Mouse (Mus musculus) midbrain, postnatal 0 days (tissue): ENCODE data around the gene Gm648. TPM values are rescaled to one million over a fixed set of nuclear protein-coding genes. Genes with fewer than 3 reads are reported as not detected.
A peak's percentile ranks its signal among the peaks of the same experiment; 100 is the strongest.
"Not testable (repeated sequence)": the region's sequence is repeated elsewhere in the genome, so short reads cannot be mapped to it uniquely, and the experiment has no call there.

Experiments used
- ATAC-seq: fragments of 200-750 bp; cut with Nextera tagmentation; 2 replicates; pipeline ENCODE4 v1.8.0; 2017; ENCODE audit warnings: moderate number of reproducible peaks, mild to moderate bottlenecking, moderate TSS enrichment, moderate library complexity; ENCODE audit not compliant: low FRiP score
- DNase-seq: peaks from one replicate; pipeline ENCODE4 v3.0.0-alpha.2; 2015; ENCODE audit warnings: low spot score
- H3K27ac ChIP-seq: fragments of 300-500 bp; sonication (generic); 2 replicates; pipeline ENCODE4 v1.5.1; 2014; ENCODE audit warnings: low read depth, mild to moderate bottlenecking, low read length, mixed read lengths
- H3K27me3 ChIP-seq: fragments of 300-500 bp; sonication (generic); 2 replicates; pipeline ENCODE4 v1.6.1; 2014; ENCODE audit warnings: low read length, control low read depth, mixed read lengths; ENCODE audit not compliant: insufficient read depth
- H3K36me3 ChIP-seq: fragments of 300-500 bp; sonication (generic); 2 replicates; pipeline ENCODE4 v1.6.1; 2014; ENCODE audit warnings: low read length, control low read depth, mixed read lengths; ENCODE audit not compliant: insufficient read depth
- H3K4me1 ChIP-seq: fragments of 300-500 bp; sonication (generic); 2 replicates; pipeline ENCODE4 v1.6.1; 2014; ENCODE audit warnings: mild to moderate bottlenecking, control low read depth, antibody characterized with exemption, low read length, mixed read lengths; ENCODE audit not compliant: insufficient read depth
- H3K4me2 ChIP-seq: fragments of 300-500 bp; sonication (generic); 2 replicates; pipeline ENCODE4 v1.6.1; 2014; ENCODE audit warnings: low read depth, mild to moderate bottlenecking, low read length, mixed read lengths; ENCODE audit not compliant: poor library complexity, severe bottlenecking
- H3K4me3 ChIP-seq: fragments of 300-500 bp; sonication (generic); 2 replicates; pipeline ENCODE4 v1.5.1; 2014; ENCODE audit warnings: low read depth, mild to moderate bottlenecking, low read length, moderate library complexity
- H3K9ac ChIP-seq: fragments of 300-500 bp; sonication (generic); replicated peaks from 2 replicates; pipeline ENCODE4 v1.6.1; 2014; ENCODE audit warnings: mild to moderate bottlenecking, low read length, moderate library complexity, mixed read lengths; ENCODE audit not compliant: poor library complexity, severe bottlenecking
- H3K9me3 ChIP-seq: fragments of 300-500 bp; sonication (generic); 2 replicates; pipeline ENCODE4 v1.6.1; 2016; ENCODE audit warnings: low read length, control low read depth
- CTCF ChIP-seq: IDR thresholded peaks from 2 replicates; pipeline ENCODE4 v1.5.1; 2016; ENCODE audit warnings: antibody characterized with exemption, mild to moderate bottlenecking
- WGBS: fragments of 180-500 bp; shearing (Covaris S2); extraction: QIAGEN DNeasy Blood & Tissue Kit; methylation state at CpG from one replicate; pipeline ENCODE4 v1.1.7; 2014; 5-methylcytosine and 5-hydroxymethylcytosine counted together
- microRNA-seq: library from miRNA; unstranded; fragments of <30 nt; microRNA quantifications from one replicate; pipeline ENCODE4, GENCODE M21; 2016; ENCODE audit warnings: borderline number of aligned reads
- polyA plus RNA-seq: library from polyadenylated mRNA; unstranded; fragments of >200 nt; fragmentation: Nextera tagmentation; extraction: Ambion mirVana; gene quantifications from 2 replicates; pipeline ENCODE4 v1.2.1, GENCODE M21; 2015
- total RNA-seq: library from RNA; depleted of rRNA; stranded (reverse); fragments of >200 nt; gene quantifications from 2 replicates; pipeline ENCODE4 v1.2.3, GENCODE M21; 2014; rRNA removed

Gm648 gene
- total and polyA plus RNA-seq, 2 experiments from 2014 or later = 0.15 TPM; not detected in 1

DNA sequence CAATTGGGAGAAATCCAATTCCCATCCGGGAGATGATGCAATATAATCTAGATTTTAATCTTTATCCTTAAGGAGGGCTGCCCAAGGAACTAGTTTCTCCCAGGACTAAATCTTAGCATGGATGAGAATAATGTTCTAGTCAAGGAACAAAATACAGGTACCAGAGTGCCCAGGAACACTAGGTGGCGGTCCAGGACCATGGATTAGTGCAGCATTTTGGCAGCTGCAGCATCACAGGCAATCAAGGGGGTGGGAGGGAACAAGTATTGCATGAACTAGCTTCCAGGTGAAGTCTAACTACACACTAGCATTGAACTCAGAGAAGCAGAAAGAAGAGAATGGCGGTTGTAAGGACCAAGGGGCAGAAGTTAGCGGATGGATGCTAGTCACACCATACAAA, 12.2 kb downstream of the Gm648 start:
- Histone ChIP-seq H3K4me3 (no peak overlapping the region), H3K9ac (no peak overlapping the region), H3K4me2 (no peak overlapping the region), H3K9me3 (no peaks in the 10 kb centered on the region), H3K4me1 (no peaks in the 10 kb centered on the region), H3K36me3 (no peaks in the 10 kb centered on the region), H3K27me3 (no peaks in the 10 kb centered on the region), H3K27ac (no peak overlapping the region)
- peak; percentile 75 for TF ChIP-seq CTCF
- WGBS = 59% methylated on average over 4 of the region's 4 CpGs
- ATAC-seq = 0 out of 2 replicates have a peak, but pooled peaks have one; percentile 52
- DNase-seq = peak; percentile 62

DNA sequence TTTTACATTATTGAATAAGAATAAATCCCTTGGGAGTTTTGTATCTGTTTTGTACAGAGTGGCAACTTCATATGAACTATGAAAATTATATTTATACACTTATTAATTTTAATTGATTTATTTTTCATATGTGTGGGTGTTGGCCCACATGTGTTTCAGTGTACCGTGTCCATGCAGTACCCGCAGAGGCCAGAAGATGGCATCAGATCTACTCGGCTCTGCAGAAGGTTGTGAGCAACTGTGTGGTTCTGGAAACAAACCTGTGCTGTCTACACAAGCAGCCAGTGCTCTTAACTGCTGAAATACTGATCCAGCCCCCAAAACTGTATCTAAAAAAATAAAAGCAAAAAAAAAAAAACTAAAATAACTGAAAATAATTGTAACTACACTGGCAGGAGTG, 18.1 kb downstream of the Gm648 start:
- peak; percentile 71 for TF ChIP-seq CTCF
- H3K27ac ChIP-seq = no peak overlapping the region
- ATAC-seq (no peak), DNase-seq (peak; percentile 42)
- H3K9ac ChIP-seq = no peak overlapping the region
- H3K27me3 ChIP-seq = no peaks in the 10 kb centered on the region
- no peaks in the 10 kb centered on the region for H3K4me1 ChIP-seq
- no peaks in the 10 kb centered on the region for H3K9me3 ChIP-seq
- WGBS = 12% methylated on average over 3 of the region's 3 CpGs
- no peak overlapping the region for H3K4me2 ChIP-seq
- no peak overlapping the region for H3K4me3 ChIP-seq
- H3K36me3 ChIP-seq = no peaks in the 10 kb centered on the region

DNA sequence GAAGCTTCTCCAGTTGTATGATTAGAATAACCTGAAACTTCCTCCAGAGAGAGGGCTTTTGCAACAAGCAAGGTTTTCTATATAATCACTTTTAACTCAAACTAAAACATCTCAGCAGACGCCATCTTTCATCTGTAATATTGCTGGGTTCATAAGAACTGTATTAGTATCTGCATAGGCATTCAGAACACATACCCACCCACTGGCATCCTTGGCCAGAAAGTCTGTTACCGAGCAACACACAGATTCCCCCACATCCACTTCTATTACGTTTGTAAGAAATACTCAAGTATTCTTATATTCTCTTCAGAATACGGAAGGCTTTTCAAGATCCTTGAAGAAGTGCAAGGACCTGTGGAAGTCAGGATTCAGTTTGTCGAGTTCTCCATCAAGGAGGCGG, 25.0 kb downstream of the Gm648 start, which contains the start of gene Gm10477:
TSS of gene Gm10477 (plus strand) at position 301 of the 400 bp plus-strand sequence.
- H3K9ac ChIP-seq, H3K36me3 ChIP-seq, H3K4me3 ChIP-seq, ATAC-seq, H3K9me3 ChIP-seq, DNase-seq, H3K4me1 ChIP-seq, H3K27me3 ChIP-seq, H3K27ac ChIP-seq, H3K4me2 ChIP-seq: not testable (repeated sequence)
- WGBS = 78% methylated on average over 6 of the region's 6 CpGs

DNA sequence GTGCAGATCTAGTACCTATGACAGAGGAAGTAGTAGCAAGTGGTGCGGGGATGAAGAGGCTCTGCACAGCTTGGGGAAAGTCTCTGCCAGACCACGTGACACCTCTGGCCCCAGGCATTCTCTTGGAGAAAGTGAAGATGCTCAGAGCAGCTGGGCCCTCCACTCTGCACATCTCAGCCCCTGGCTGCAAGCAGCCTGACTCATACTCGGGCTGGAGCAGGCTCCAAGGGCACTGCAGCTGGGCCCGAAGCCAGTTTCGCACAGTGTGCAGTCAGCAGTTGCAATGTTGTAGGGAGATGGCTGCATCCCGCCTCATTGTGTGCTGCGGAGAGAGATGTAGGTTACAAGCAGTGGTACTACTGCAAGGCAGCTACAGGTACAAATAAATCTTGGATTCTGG, 52.2 kb downstream of the Gm648 start:
- Histone ChIP-seq H3K27me3 (no peaks in the 10 kb centered on the region), H3K9ac (no peak overlapping the region), H3K27ac (no peak overlapping the region), H3K9me3 (no peaks in the 10 kb centered on the region), H3K4me2 (no peak overlapping the region), H3K36me3 (0 out of 2 replicates have a peak, but pooled peaks cover under 1% of the 10 kb centered on the region), H3K4me1 (no peaks in the 10 kb centered on the region), H3K4me3 (no peak overlapping the region)
- 82% methylated on average over 7 of the region's 7 CpGs for WGBS
- TF ChIP-seq CTCF = no peak
- no peak for DNase-seq
- ATAC-seq = no peak

Small RNAs within 50 kb of the gene (microRNA-seq; reads per million reads assigned to microRNA genes)
- not detected for gene Mir5116

Other genes with a start within 250 kb of the Gm648 start
- 5.3 and 5.4 TPM in 2 replicates for gene Zfp449, start 203.2 kb downstream of the Gm648 start, total RNA-seq
- gene Zfp449, start 203.2 kb downstream of the Gm648 start, polyA plus RNA-seq = 3.4 and 3.5 TPM in 2 replicates
- gene Smim10l2a, start 175.0 kb downstream of the Gm648 start, total RNA-seq = 72.8 and 83.0 TPM in 2 replicates
- gene Smim10l2a, start 175.0 kb downstream of the Gm648 start, polyA plus RNA-seq = 54.1 and 58.1 TPM in 2 replicates
- gene Gm2174, start 101.6 kb downstream of the Gm648 start, total RNA-seq = not detected in 2 replicates
- not detected in 2 replicates for gene Gm2174, start 101.6 kb downstream of the Gm648 start, polyA plus RNA-seq
- 20.7 and 32.2 TPM in 2 replicates for gene Ints6l, start 94.7 kb downstream of the Gm648 start, total RNA-seq
- gene Ints6l, start 94.7 kb downstream of the Gm648 start, polyA plus RNA-seq = 12.1 and 14.0 TPM in 2 replicates
- gene Gm10477, start 24.9 kb downstream of the Gm648 start, total RNA-seq = not detected in 2 replicates
- not detected in 2 replicates for gene Gm10477, start 24.9 kb downstream of the Gm648 start, polyA plus RNA-seq
- gene Mmgt1, start 48.5 kb upstream of the Gm648 start, total RNA-seq = 74.2 and 85.1 TPM in 2 replicates
- gene Mmgt1, start 48.5 kb upstream of the Gm648 start, polyA plus RNA-seq = 43.2 and 44.0 TPM in 2 replicates
- gene Slc9a6, start 60.2 kb upstream of the Gm648 start, total RNA-seq = 111 and 138 TPM in 2 replicates
- gene Slc9a6, start 60.2 kb upstream of the Gm648 start, polyA plus RNA-seq = 67.7 and 70.1 TPM in 2 replicates
- gene Fhl1, start 182.2 kb upstream of the Gm648 start, total RNA-seq = 227 and 233 TPM in 2 replicates
- 231 and 234 TPM in 2 replicates for gene Fhl1, start 182.2 kb upstream of the Gm648 start, polyA plus RNA-seq